Mouse (Mus musculus): ENCODE measurements at regions not wholly inside any gene's neighbourhood (a gene's known extent, or its start where the extent isn't known, plus 50 kb on each side); places are given as distances from the start of the nearest gene placed in this dataset.

GRCm38 (mm10) chr11:39733434-39734076 lies 961.4 kb downstream of the Mat2b start:
- no peak for DNase-seq

DNA sequence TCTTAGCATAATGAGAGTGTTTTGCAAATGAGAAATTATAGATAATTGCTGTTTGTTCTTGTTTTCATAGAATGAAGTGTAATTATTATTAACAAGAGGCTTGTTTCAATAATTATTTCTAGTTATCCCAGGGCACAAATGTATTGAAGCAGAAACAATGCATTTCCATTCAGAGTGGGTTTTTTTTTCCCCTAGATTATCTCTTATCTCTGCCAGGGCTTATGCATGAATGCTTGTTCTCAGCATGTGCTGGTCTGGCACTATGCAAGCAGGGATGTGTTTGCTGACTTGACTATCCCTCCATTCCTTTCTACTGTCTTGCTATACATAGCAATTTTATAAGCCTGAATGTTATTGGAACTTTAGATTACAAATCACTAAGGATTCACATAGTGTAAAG lies 971.4 kb downstream of the Mat2b start:
- DNase-seq: no peak

- no peak for DNase-seq
Measured at GRCm38 (mm10) chr11:39678521-39678920, 1016.5 kb downstream of the Mat2b start.

- no peak for DNase-seq
Measured at GRCm38 (mm10) chr11:39653595-39653994, 1041.4 kb downstream of the Mat2b start.

- no peak for DNase-seq
Measured at GRCm38 (mm10) chr11:39619356-39619755, 1075.6 kb downstream of the Mat2b start.

GRCm38 (mm10) chr11:39615843-39616242 lies 1079.2 kb downstream of the Mat2b start:
- DNase-seq: no peak

DNA sequence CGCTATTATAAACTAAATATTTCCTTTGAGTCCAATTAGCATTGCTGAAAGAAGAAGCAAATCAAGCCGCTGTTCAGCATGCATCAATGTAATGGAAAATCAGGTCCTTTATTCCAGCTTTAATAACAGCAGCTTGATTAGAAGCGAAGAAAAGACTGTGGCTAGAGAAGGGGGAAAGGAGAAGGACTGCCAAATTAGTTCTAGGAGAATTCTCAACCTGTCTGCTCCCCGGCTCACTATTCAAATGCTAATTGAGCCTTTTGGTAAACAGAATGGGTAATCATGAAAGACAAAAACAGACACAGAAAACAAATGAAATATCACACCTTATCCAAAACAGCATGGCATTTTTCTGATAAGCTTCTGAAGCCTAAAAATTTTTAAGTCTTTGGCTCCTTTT lies 1098.5 kb downstream of the Mat2b start:
- no peak for DNase-seq

GRCm38 (mm10) chr11:39588641-39589385 lies 1106.2 kb downstream of the Mat2b start:
- DNase-seq: peak; percentile 22

GRCm38 (mm10) chr11:39558287-39558686 lies 1136.7 kb downstream of the Mat2b start:
- DNase-seq: no peak

- no peak for DNase-seq
Measured at GRCm38 (mm10) chr11:39550066-39550465, 1144.9 kb downstream of the Mat2b start.

- DNase-seq: no peak
Measured at GRCm38 (mm10) chr11:39524866-39525649, 1169.9 kb downstream of the Mat2b start.

DNA sequence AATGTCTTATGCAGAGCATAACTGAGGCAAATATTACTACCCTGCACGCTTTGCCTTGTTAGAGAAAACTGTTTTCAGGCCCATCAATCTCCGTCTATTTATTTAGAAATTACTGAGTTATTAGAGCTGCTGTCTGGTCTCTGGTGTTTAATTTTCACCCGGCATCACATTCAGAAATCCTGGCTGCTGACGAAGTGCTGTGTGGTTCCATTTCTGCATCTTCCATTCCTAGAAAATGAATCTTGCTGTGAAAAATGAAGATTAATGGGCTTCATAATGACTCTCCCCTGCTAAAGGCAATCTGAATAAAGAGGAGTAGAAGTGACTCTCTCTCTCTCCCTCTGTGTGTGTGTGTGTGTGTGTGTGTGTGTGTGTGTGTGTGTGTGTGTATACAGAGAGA lies 1199.8 kb downstream of the Mat2b start:
- DNase-seq: no peak

- DNase-seq: no peak
Measured at GRCm38 (mm10) chr11:39477136-39477535, 1217.9 kb downstream of the Mat2b start.

DNA sequence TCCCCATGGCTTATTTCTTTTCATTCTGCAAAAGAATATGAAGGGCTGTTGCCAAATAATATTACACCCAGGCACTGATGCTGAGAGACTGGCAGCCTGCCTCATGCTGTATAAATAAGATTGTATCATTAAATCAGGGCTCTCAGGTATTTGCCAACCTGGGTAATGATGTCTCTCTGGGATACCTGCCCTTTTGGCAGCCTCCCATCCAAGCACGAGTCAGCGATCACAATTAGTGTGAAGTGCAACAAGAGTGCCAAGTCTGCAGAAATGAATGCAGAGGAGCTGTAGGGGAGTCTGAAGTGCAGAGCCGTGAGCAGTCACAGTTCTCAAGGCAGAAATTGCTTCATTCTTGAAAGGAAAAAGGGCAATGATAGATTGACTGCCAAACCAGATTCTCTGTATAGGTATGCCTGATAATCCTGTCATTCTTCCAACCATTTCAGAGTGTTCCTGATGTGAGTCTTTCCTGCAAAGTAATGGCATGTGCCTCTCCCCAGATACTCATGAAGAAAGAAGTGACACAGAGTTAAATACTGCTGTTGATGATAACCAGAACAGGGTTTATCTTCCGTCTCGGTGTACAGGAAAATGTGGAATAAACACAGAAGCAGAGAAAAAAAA lies 1241.6 kb downstream of the Mat2b start:
- DNase-seq: no peak

DNA sequence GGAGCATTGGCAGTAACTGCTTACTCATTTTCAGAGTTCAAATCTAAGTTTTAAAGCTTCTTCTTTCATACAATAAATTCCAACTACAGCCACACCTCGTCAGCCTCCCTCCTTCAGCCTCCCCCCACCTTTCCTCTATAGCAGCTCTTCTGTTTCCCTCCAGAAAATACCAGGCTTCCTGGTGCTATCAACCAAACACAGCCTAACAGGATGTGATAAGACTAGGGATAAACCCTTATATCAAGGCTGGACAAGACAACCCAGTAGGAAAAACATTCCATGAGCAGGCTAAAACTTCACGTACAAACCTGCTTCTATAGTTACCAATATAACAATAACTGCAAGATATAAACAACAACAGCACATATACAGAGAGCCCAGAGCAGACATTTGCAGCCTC lies 1248.6 kb downstream of the Mat2b start:
- no peak for DNase-seq

DNA sequence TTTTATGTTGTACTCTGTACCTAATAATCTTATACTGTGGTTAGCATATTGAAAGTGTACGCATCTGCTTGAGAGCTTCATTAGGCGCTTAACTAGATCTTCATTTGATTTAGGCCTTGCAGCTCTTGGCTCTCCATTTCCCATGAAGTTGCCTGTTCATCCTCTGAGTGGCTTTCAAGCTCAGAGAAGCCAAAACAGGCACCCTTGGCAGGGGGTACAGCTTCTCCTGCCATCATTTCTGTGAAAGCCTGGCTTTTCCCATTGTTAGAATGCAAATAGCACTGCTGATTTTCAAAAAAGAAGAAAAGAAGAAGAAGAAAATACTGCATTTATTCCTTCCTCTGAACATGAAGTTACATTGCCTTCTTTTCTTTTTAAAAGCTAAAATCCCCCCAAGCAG lies 1283.3 kb downstream of the Mat2b start:
- DNase-seq: no peak

GRCm38 (mm10) chr11:39411182-39411581 lies 1283.8 kb downstream of the Mat2b start:
- no peak for DNase-seq

DNA sequence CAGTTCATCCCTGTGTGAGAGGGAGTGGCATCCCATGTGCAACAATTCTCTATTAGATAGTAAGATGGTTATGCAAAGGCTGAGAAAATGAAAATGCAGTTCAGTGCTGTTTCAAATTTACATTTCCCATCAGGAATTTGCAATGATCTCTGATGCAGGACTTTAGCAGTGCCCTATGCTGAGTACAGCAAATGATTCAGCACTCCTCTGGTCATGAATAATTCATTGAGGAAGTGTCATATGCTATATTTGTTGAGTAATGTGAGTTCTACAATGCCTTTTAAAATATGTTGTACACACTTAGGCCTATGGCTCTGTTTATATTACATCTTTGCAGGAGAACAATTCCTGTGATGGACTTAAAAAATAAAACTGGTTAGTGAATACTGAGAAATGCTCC lies 1330.2 kb downstream of the Mat2b start:
- no peak for DNase-seq

- no peak for DNase-seq
Measured at GRCm38 (mm10) chr11:39350616-39351015, 1344.4 kb downstream of the Mat2b start.
